Mouse (Mus musculus): Measurements from ENCODE around the gene Emc7. TPM values are rescaled to one million over a fixed set of nuclear protein-coding genes. Genes with fewer than 3 reads are reported as not detected.

Emc7 gene
- polyA plus RNA-seq, 1 experiment from 2014 or later: 20.6 TPM

DNA sequence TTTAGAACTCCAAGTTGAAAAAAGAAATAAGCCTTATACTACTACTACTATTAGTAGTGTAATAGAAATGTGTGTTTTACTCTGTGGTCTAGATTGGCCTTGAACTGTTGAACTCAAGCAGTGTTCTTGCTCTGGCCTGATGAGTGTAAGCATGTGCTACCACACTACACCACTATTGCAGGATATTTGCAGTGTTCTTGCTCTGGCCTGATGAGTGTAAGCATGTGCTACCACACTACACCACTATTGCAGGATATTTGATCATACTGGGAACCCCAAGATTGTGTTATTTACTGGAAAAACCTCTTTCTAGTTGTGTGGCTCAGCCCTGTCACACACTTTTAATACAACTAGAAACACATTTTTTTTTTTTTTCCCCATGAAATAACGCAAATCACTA, 52.6 kb downstream of the Emc7 start:
- Histone ChIP-seq H3K27me3 (replicated peaks; ENCODE audit: control insufficient read depth, insufficient read depth, low read length) (no peaks in the 10 kb centered on the region), H3K9me3 (ENCODE audit: control insufficient read depth) (no peaks in the 10 kb centered on the region), H3K27ac (ENCODE audit: low read depth, low read length) (no peak overlapping the region), H3K9ac (ENCODE audit: low read depth, low read length) (no peak overlapping the region), H3K36me3 (ENCODE audit: control insufficient read depth, insufficient read depth) (no peaks in the 10 kb centered on the region), H3K4me3 (ENCODE audit: low read depth, low read length) (no peak overlapping the region), H3K4me1 (replicated peaks; ENCODE audit: control insufficient read depth, insufficient read depth, low read length) (0 out of 2 replicates have a peak, but pooled peaks cover 2% of the 10 kb centered on the region), H3K4me2 (replicated peaks; ENCODE audit: low read depth) (no peak overlapping the region)
- ATAC-seq: no peak
- 95% methylated on average over 1 of the region's 1 CpGs for whole genome bisulfite sequencing
- no peak for TF ChIP-seq CTCF (IDR thresholded peaks at IDR 0.05; ENCODE audit: low read depth)

DNA sequence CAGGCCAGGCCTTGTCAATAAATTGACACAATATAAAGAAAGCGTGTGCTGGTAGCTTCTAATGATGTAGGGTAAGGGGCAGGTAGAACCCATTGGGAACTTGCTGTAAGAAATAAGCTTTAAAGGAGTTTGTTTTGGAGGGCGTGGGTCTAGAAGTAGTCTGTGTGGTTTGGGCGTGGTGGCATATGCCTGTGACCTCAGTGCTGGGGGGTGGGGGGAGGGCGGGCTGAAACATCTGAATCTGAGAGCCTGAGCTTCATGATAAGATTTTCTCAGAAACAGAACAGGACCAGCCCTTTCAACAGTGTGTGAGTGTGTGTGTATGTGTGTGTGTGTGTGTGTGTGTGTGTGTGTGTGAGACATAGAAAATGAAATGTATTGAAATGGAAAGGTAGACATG, 55.3 kb downstream of the Emc7 start:
- Histone ChIP-seq H3K9me3 (ENCODE audit: control insufficient read depth) (no peaks in the 10 kb centered on the region), H3K36me3 (ENCODE audit: control insufficient read depth, insufficient read depth) (no peaks in the 10 kb centered on the region), H3K4me2 (replicated peaks; ENCODE audit: low read depth) (no peak overlapping the region), H3K9ac (ENCODE audit: low read depth, low read length) (no peak overlapping the region), H3K27ac (ENCODE audit: low read depth, low read length) (no peak overlapping the region), H3K4me3 (ENCODE audit: low read depth, low read length) (no peak overlapping the region), H3K27me3 (replicated peaks; ENCODE audit: control insufficient read depth, insufficient read depth, low read length) (no peaks in the 10 kb centered on the region), H3K4me1 (replicated peaks; ENCODE audit: control insufficient read depth, insufficient read depth, low read length) (0 out of 2 replicates have a peak, but pooled peaks cover 2% of the 10 kb centered on the region)
- 59% methylated on average over 4 of the region's 4 CpGs for WGBS
- no peak for TF ChIP-seq CTCF (IDR thresholded peaks at IDR 0.05; ENCODE audit: low read depth)
- 0 out of 2 replicates have a peak, but pooled peaks have one; percentile 19 for ATAC-seq

DNA sequence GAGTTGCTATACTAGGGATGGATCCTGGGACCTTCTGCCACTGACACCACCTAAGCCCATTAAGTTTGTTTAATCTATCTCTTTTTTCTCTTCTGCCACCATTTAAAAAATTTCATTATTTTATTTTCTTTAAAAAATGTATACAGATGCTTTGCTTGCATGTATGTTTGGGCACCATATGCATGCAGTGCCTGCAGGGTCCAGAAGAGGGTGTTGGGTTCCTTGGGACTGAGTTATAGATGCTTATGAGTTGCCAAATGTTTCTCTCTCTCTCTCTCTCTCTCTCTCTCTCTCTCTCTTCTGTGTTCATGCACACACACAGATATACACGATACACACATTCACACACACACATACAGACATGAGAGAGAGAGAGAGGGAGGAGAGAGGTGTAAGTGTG, 58.2 kb downstream of the Emc7 start:
- Histone ChIP-seq H3K9ac (ENCODE audit: low read depth, low read length) (no peak overlapping the region), H3K4me3 (ENCODE audit: low read depth, low read length) (no peak overlapping the region), H3K36me3 (ENCODE audit: control insufficient read depth, insufficient read depth) (no peaks in the 10 kb centered on the region), H3K27ac (ENCODE audit: low read depth, low read length) (no peak overlapping the region), H3K4me1 (replicated peaks; ENCODE audit: control insufficient read depth, insufficient read depth, low read length) (0 out of 2 replicates have a peak, but pooled peaks cover 2% of the 10 kb centered on the region), H3K4me2 (replicated peaks; ENCODE audit: low read depth) (no peak overlapping the region), H3K27me3 (replicated peaks; ENCODE audit: control insufficient read depth, insufficient read depth, low read length) (no peaks in the 10 kb centered on the region), H3K9me3 (ENCODE audit: control insufficient read depth) (no peaks in the 10 kb centered on the region)
- 0 out of 2 replicates have a peak, but pooled peaks have one; percentile 10 for TF ChIP-seq CTCF (IDR thresholded peaks at IDR 0.05; ENCODE audit: low read depth)
- no peak for ATAC-seq
- WGBS: 92% methylated on average over 1 of the region's 1 CpGs

DNA sequence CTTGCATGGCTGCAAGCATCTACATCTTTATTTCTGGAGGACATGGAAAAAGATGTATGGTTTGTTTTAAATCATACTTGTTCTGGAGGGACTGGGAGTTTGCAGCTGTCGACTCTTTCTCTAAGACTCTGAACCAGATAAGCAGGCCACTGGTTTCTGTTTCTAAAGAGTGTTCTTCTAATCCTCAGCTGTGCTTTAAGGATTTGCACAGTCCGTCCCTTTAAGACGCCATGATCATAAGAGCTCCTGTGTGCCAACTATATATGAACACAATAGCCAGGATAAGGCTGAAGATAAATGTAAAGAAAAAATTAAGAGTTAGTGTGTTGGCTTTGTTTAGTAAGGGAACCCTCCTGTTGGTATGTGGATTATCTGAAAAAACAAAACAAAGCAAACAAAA, 61.9 kb downstream of the Emc7 start:
- no peaks in the 10 kb centered on the region for H3K4me1 ChIP-seq (replicated peaks; ENCODE audit: control insufficient read depth, insufficient read depth, low read length)
- TF ChIP-seq CTCF (IDR thresholded peaks at IDR 0.05; ENCODE audit: low read depth): no peak
- H3K27ac ChIP-seq (ENCODE audit: low read depth, low read length): no peak overlapping the region
- H3K4me2 ChIP-seq (replicated peaks; ENCODE audit: low read depth): no peak overlapping the region
- no peaks in the 10 kb centered on the region for H3K36me3 ChIP-seq (ENCODE audit: control insufficient read depth, insufficient read depth)
- no peak overlapping the region for H3K4me3 ChIP-seq (ENCODE audit: low read depth, low read length)
- H3K27me3 ChIP-seq (replicated peaks; ENCODE audit: control insufficient read depth, insufficient read depth, low read length): no peaks in the 10 kb centered on the region
- WGBS: 64% methylated on average over 3 of the region's 3 CpGs
- 0 out of 2 replicates have a peak, but pooled peaks cover 2% of the 10 kb centered on the region for H3K9me3 ChIP-seq (ENCODE audit: control insufficient read depth)
- no peak for ATAC-seq
- H3K9ac ChIP-seq (ENCODE audit: low read depth, low read length): no peak overlapping the region

DNA sequence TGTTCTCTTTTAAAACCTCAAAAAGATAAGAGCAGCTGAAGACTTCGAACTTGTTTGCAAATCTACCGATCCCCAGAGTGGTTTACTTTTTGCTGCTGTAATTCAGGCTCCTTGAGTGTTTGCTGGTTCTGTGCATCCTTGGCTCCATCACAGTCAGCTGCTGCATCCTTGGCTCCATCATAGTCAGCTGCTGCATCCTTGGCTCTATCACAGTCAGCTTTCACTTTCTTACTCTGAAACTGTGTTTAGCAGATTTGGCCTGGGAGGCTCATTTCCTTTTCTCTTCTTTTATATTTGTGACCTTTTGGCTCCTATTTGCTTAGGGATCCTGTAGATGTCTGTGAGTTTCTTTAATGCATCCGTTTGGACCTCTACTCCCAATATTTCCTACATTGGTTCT, 62.4 kb downstream of the Emc7 start:
- Histone ChIP-seq H3K9ac (ENCODE audit: low read depth, low read length) (no peak overlapping the region), H3K27me3 (replicated peaks; ENCODE audit: control insufficient read depth, insufficient read depth, low read length) (no peaks in the 10 kb centered on the region), H3K4me2 (replicated peaks; ENCODE audit: low read depth) (no peak overlapping the region), H3K36me3 (ENCODE audit: control insufficient read depth, insufficient read depth) (no peaks in the 10 kb centered on the region), H3K4me1 (replicated peaks; ENCODE audit: control insufficient read depth, insufficient read depth, low read length) (no peaks in the 10 kb centered on the region), H3K9me3 (ENCODE audit: control insufficient read depth) (0 out of 2 replicates have a peak, but pooled peaks cover 2% of the 10 kb centered on the region), H3K4me3 (ENCODE audit: low read depth, low read length) (no peak overlapping the region), H3K27ac (ENCODE audit: low read depth, low read length) (no peak overlapping the region)
- no peak for ATAC-seq
- no peak for TF ChIP-seq CTCF (IDR thresholded peaks at IDR 0.05; ENCODE audit: low read depth)
- WGBS: 74% methylated on average over 3 of the region's 3 CpGs

DNA sequence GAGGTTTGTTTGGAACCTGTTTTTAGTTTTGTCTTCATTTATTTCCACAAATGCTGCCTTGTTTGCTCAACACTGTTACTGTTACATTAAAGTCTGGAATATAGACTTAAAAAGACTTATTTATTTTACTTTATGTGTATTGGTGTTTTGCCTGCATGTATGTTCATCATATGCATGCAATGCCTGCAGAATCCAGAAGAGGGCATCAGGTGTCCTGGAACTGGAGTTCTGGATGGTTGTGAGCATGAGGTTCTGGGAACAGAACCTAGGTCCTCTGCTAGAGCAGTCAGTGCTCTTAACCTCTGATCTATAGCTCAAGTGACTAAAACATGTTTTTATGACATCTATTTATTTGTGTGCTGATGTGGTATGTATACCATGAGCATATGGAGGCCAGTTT, 63.7 kb downstream of the Emc7 start:
- Histone ChIP-seq H3K4me3 (ENCODE audit: low read depth, low read length) (no peak overlapping the region), H3K27me3 (replicated peaks; ENCODE audit: control insufficient read depth, insufficient read depth, low read length) (no peaks in the 10 kb centered on the region), H3K36me3 (ENCODE audit: control insufficient read depth, insufficient read depth) (no peaks in the 10 kb centered on the region), H3K27ac (ENCODE audit: low read depth, low read length) (no peak overlapping the region), H3K4me1 (replicated peaks; ENCODE audit: control insufficient read depth, insufficient read depth, low read length) (no peaks in the 10 kb centered on the region), H3K4me2 (replicated peaks; ENCODE audit: low read depth) (no peak overlapping the region), H3K9ac (ENCODE audit: low read depth, low read length) (no peak overlapping the region), H3K9me3 (ENCODE audit: control insufficient read depth) (0 out of 2 replicates have a peak, but pooled peaks cover 2% of the 10 kb centered on the region)
- ATAC-seq: no peak
- TF ChIP-seq CTCF (IDR thresholded peaks at IDR 0.05; ENCODE audit: low read depth): peak; percentile 25; the same call in 1 of the 2 replicates
